Comparison of ENCODE assay signal across 11 mouse cellular contexts in genomic region chr9:41736881-41737280, GRCm38 (mm10).
A peak's percentile ranks its signal among the peaks of the same experiment; 100 is the strongest.
DNase-seq lines count a peak whose midpoint lies in the region; ATAC-seq lines count a peak whose summit lies in the region.
"Had no signal": no experiment of that assay in that cellular context is flagged by ENCODE, and none has a peak within 500 bp of the region (broad histone marks: within the 10 kb centered on the region; RNA-seq: fewer than 3 reads in every experiment).

No protein-coding gene starts in this region.

- peak overlapping the region; percentile 45; the same call in 1 of the 2 replicates for H3K4me3 ChIP-seq in kidney, embryonic 15.5 days (replicated peaks)
- H3K4me3 ChIP-seq in embryonic facial prominence, embryonic 10.5 days, result peak overlapping the region; percentile 52
- H3K4me3 ChIP-seq in hindbrain, embryonic 13.5 days, result peak overlapping the region; percentile 37
- H3K4me3 ChIP-seq in midbrain, embryonic 15.5 days, result peak overlapping the region; percentile 27

- no peaks in the 10 kb centered on the region for H3K36me3 ChIP-seq in kidney, embryonic 15.5 days
- no peaks in the 10 kb centered on the region for H3K36me3 ChIP-seq in embryonic facial prominence, embryonic 10.5 days (replicated peaks)
- no peaks in the 10 kb centered on the region for H3K36me3 ChIP-seq in hindbrain, embryonic 13.5 days
- H3K36me3 ChIP-seq in midbrain, embryonic 15.5 days (replicated peaks), result no peaks in the 10 kb centered on the region
- H3K36me3 ChIP-seq: G1E had no signal

- H3K9me3 ChIP-seq in kidney, embryonic 15.5 days (replicated peaks), result no peaks in the 10 kb centered on the region
- H3K9me3 ChIP-seq in embryonic facial prominence, embryonic 10.5 days, result no peaks in the 10 kb centered on the region
- H3K9me3 ChIP-seq in hindbrain, embryonic 13.5 days, result no peaks in the 10 kb centered on the region
- H3K9me3 ChIP-seq in midbrain, embryonic 15.5 days, result no peaks in the 10 kb centered on the region
- H3K9me3 ChIP-seq: G1E had no signal

- WGBS in kidney, embryonic 15.5 days, result 20% methylated on average over 6 of the region's 6 CpGs
- WGBS in embryonic facial prominence, embryonic 10.5 days, result 20% methylated on average over 6 of the region's 6 CpGs
- 8% methylated on average over 6 of the region's 6 CpGs for WGBS in hindbrain, embryonic 13.5 days
- WGBS in midbrain, embryonic 15.5 days, result 4% methylated on average over 6 of the region's 6 CpGs

- DNase-seq in kidney, adult 18-20 months, result no peak
- no peak for DNase-seq in embryonic facial prominence, embryonic 10.5 days (ENCODE audit: low spot score)
- DNase-seq in layer of hippocampus, adult 9-10 months (ENCODE audit: low spot score), result no peak
- no peak for DNase-seq in right cerebral cortex, postnatal 14 days
- no peak for DNase-seq in frontal cortex, postnatal 10 days (ENCODE audit: low spot score in 2 of 2)
- DNase-seq: heart, adult 11 months; lung, adult 2 months had no signal

- no peaks in the 10 kb centered on the region for H3K27me3 ChIP-seq in kidney, embryonic 15.5 days
- no peaks in the 10 kb centered on the region for H3K27me3 ChIP-seq in embryonic facial prominence, embryonic 10.5 days (replicated peaks; ENCODE audit: low read depth, poor library complexity, severe bottlenecking)
- no peaks in the 10 kb centered on the region for H3K27me3 ChIP-seq in hindbrain, embryonic 13.5 days
- H3K27me3 ChIP-seq in midbrain, embryonic 15.5 days (replicated peaks), result no peaks in the 10 kb centered on the region

- H3K27ac ChIP-seq in kidney, embryonic 15.5 days, result peak overlapping the region; percentile 86
- peak overlapping the region; percentile 93 for H3K27ac ChIP-seq in embryonic facial prominence, embryonic 10.5 days (replicated peaks)
- H3K27ac ChIP-seq in hindbrain, embryonic 13.5 days, result peak overlapping the region; percentile 99
- peak overlapping the region; percentile 98 for H3K27ac ChIP-seq in midbrain, embryonic 15.5 days

- H3K4me1 ChIP-seq in kidney, embryonic 15.5 days, result peaks cover 23% of the 10 kb centered on the region
- H3K4me1 ChIP-seq in embryonic facial prominence, embryonic 10.5 days, result peaks cover 33% of the 10 kb centered on the region
- peaks cover 27% of the 10 kb centered on the region for H3K4me1 ChIP-seq in hindbrain, embryonic 13.5 days (replicated peaks)
- H3K4me1 ChIP-seq in midbrain, embryonic 15.5 days, result peaks cover 23% of the 10 kb centered on the region

- ATAC-seq in kidney, embryonic 15.5 days (replicated peaks; ENCODE audit: low FRiP score), result no peak
- ATAC-seq in hindbrain, embryonic 13.5 days (ENCODE audit: low FRiP score), result peak; percentile 6; the same call in 1 of the 2 replicates
- peak; percentile 15; the same call in 1 of the 2 replicates for ATAC-seq in midbrain, embryonic 15.5 days (replicated peaks)

- no peak overlapping the region for H3K9ac ChIP-seq in kidney, embryonic 15.5 days
- H3K9ac ChIP-seq in hindbrain, embryonic 13.5 days, result peak overlapping the region; percentile 76
- peak overlapping the region; percentile 56 for H3K9ac ChIP-seq in midbrain, embryonic 15.5 days

- peak overlapping the region; percentile 86 for H3K4me2 ChIP-seq in kidney, embryonic 15.5 days
- H3K4me2 ChIP-seq in hindbrain, embryonic 13.5 days, result peak overlapping the region; percentile 61
- peak overlapping the region; percentile 53 for H3K4me2 ChIP-seq in midbrain, embryonic 15.5 days
